Mouse (Mus musculus): Measurements from ENCODE around the gene Tm9sf2.
"Not testable (repeated sequence)": the region's sequence is repeated elsewhere in the genome, so short reads cannot be mapped to it uniquely, and the experiment has no call there.

Gene Tm9sf2

GRCm38 (mm10) chr14:122106822-122107468 lies at the start of gene Tm9sf2:
Tm9sf2 (plus strand) TSS chr14:122107038.
- peak; percentile 88 to 89 for DNase-seq (ENCODE audit: low spot score in 2 of 2)

GRCm38 (mm10) chr14:122057941-122058346 lies 48.9 kb upstream of the Tm9sf2 start:
- DNase-seq (ENCODE audit: low spot score in 2 of 2) = no peak

GRCm38 (mm10) chr14:122060642-122061041 lies 46.2 kb upstream of the Tm9sf2 start:
- DNase-seq (ENCODE audit: low spot score in 2 of 2) = peak; percentile 77 to 85

- DNase-seq (ENCODE audit: low spot score in 2 of 2) = no peak
Measured at GRCm38 (mm10) chr14:122061376-122061775, 45.5 kb upstream of the Tm9sf2 start.

GRCm38 (mm10) chr14:122062411-122063090 lies 44.3 kb upstream of the Tm9sf2 start:
- DNase-seq (ENCODE audit: low spot score in 2 of 2) = no peak

GRCm38 (mm10) chr14:122063599-122063998 lies 43.2 kb upstream of the Tm9sf2 start:
- no peak for DNase-seq (ENCODE audit: low spot score in 2 of 2)

GRCm38 (mm10) chr14:122064519-122064918 lies 42.3 kb upstream of the Tm9sf2 start:
- peak; percentile 59 to 78 for DNase-seq (ENCODE audit: low spot score in 2 of 2)

GRCm38 (mm10) chr14:122066243-122066642 lies 40.6 kb upstream of the Tm9sf2 start:
- no peak for DNase-seq (ENCODE audit: low spot score in 2 of 2)

GRCm38 (mm10) chr14:122068036-122068435 lies 38.8 kb upstream of the Tm9sf2 start:
- DNase-seq (ENCODE audit: low spot score in 2 of 2) = not testable (repeated sequence)

GRCm38 (mm10) chr14:122068801-122069695 lies 37.8 kb upstream of the Tm9sf2 start:
- DNase-seq (ENCODE audit: low spot score in 2 of 2) = no peak

GRCm38 (mm10) chr14:122069948-122070347 lies 36.9 kb upstream of the Tm9sf2 start:
- no peak for DNase-seq (ENCODE audit: low spot score in 2 of 2)

GRCm38 (mm10) chr14:122073422-122073821 lies 33.4 kb upstream of the Tm9sf2 start:
- peak in 1 of 2 experiments; percentile 37 for DNase-seq (ENCODE audit: low spot score in 2 of 2)

GRCm38 (mm10) chr14:122074360-122074759 lies 32.5 kb upstream of the Tm9sf2 start:
- DNase-seq (ENCODE audit: low spot score in 2 of 2) = no peak

- no peak for DNase-seq (ENCODE audit: low spot score in 2 of 2)
Measured at GRCm38 (mm10) chr14:122075485-122076200, 31.2 kb upstream of the Tm9sf2 start.

- no peak for DNase-seq (ENCODE audit: low spot score in 2 of 2)
Measured at GRCm38 (mm10) chr14:122077017-122077416, 29.8 kb upstream of the Tm9sf2 start.

- peak; percentile 48 to 72 for DNase-seq (ENCODE audit: low spot score in 2 of 2)
Measured at GRCm38 (mm10) chr14:122079428-122079827, 27.4 kb upstream of the Tm9sf2 start.

- DNase-seq (ENCODE audit: low spot score in 2 of 2) = no peak
Measured at GRCm38 (mm10) chr14:122079921-122080320, 26.9 kb upstream of the Tm9sf2 start.

- DNase-seq (ENCODE audit: low spot score in 2 of 2) = no peak
Measured at GRCm38 (mm10) chr14:122081308-122081707, 25.5 kb upstream of the Tm9sf2 start.

GRCm38 (mm10) chr14:122083499-122083898 lies 23.3 kb upstream of the Tm9sf2 start:
- DNase-seq (ENCODE audit: low spot score in 2 of 2) = no peak

GRCm38 (mm10) chr14:122087956-122088355 lies 18.9 kb upstream of the Tm9sf2 start:
- no peak for DNase-seq (ENCODE audit: low spot score in 2 of 2)

- DNase-seq (ENCODE audit: low spot score in 2 of 2) = no peak
Measured at GRCm38 (mm10) chr14:122092363-122092762, 14.5 kb upstream of the Tm9sf2 start.

- no peak for DNase-seq (ENCODE audit: low spot score in 2 of 2)
Measured at GRCm38 (mm10) chr14:122096331-122096730, 10.5 kb upstream of the Tm9sf2 start.

Measured in spleen, postnatal 14 days (tissue).